Mouse (Mus musculus) myocyte (in vitro differentiated cells): Measurements from ENCODE around the gene Tnpo2. TPM values are rescaled to one million over a fixed set of nuclear protein-coding genes. Genes with fewer than 3 reads are reported as not detected.

Source experiments
- H3K27me3 ChIP-seq: one replicate; pipeline ENCODE4 v1.6.1; 2011; ENCODE audit not compliant: control insufficient read depth, insufficient read depth, insufficient read length
- H3K36me3 ChIP-seq: one replicate; pipeline ENCODE4 v1.6.1; 2011; ENCODE audit not compliant: control insufficient read depth, insufficient read depth
- H3K4me2 ChIP-seq: one replicate; pipeline ENCODE4 v1.6.1; 2011; ENCODE audit warnings: low read depth, control low read depth
- H3K4me3 ChIP-seq: one replicate; pipeline ENCODE4 v1.5.1; 2011; ENCODE audit warnings: mild to moderate bottlenecking, control low read depth, moderate library complexity
- H3K79me2 ChIP-seq: one replicate; pipeline ENCODE4 v1.6.1; 2011; ENCODE audit not compliant: control insufficient read depth, insufficient read depth
- H3ac ChIP-seq: one replicate; pipeline ENCODE4 v1.6.1; 2011; ENCODE audit not compliant: control insufficient read depth, insufficient read length
- CEBPB ChIP-seq: IDR thresholded peaks from 2 replicates; pipeline ENCODE4 v1.6.1; 2011; ENCODE audit warnings: mild to moderate bottlenecking, moderate library complexity; ENCODE audit not compliant: poor library complexity, insufficient read depth, severe bottlenecking
- E2F4 ChIP-seq: IDR thresholded peaks from one replicate; pipeline ENCODE4 v1.6.1; 2011; ENCODE audit warnings: mild to moderate bottlenecking, control low read depth, moderate library complexity; ENCODE audit not compliant: insufficient read depth
- MAX ChIP-seq: IDR thresholded peaks from one replicate; pipeline ENCODE4 v1.6.1; 2011; ENCODE audit warnings: low read depth, mild to moderate bottlenecking, control low read depth
- MYOD1 ChIP-seq, 3 experiments: IDR thresholded peaks; one replicate each; pipeline ENCODE4 v1.6.1; 2011; ENCODE audit warnings: control low read depth in 2 of 3, low read depth in 2 of 3, mild to moderate bottlenecking in 2 of 3, moderate library complexity in 1 of 3; ENCODE audit not compliant: insufficient read length in 2 of 3, control insufficient read depth in 1 of 3
- MYOG ChIP-seq, 3 experiments: IDR thresholded peaks; one replicate each; pipeline ENCODE4 v1.6.1; 2011; ENCODE audit warnings: control low read depth in 2 of 3, low read depth in 2 of 3, mild to moderate bottlenecking in 2 of 3; ENCODE audit not compliant: insufficient read length in 2 of 3, control insufficient read depth in 1 of 3, insufficient read depth in 1 of 3
- POLR2A ChIP-seq: IDR thresholded peaks from one replicate; pipeline ENCODE4 v1.6.1; 2011; ENCODE audit warnings: low read depth, mild to moderate bottlenecking, control low read depth, moderate library complexity; ENCODE audit not compliant: insufficient read length
- POLR2AphosphoS2 ChIP-seq: IDR thresholded peaks from one replicate; pipeline ENCODE4 v1.6.1; 2011; ENCODE audit warnings: low read depth, control low read depth; ENCODE audit not compliant: insufficient read length
- REST ChIP-seq: IDR thresholded peaks from one replicate; pipeline ENCODE4 v1.6.1; 2011; ENCODE audit warnings: mild to moderate bottlenecking, control low read depth, moderate library complexity; ENCODE audit not compliant: insufficient read depth, insufficient read length
- SRF ChIP-seq: IDR thresholded peaks from one replicate; pipeline ENCODE4 v1.6.1; 2011; ENCODE audit warnings: low read depth; ENCODE audit not compliant: control insufficient read depth, insufficient read length
- TCF12 ChIP-seq: IDR thresholded peaks from one replicate; pipeline ENCODE4 v1.6.1; 2011; ENCODE audit warnings: mild to moderate bottlenecking, control low read depth; ENCODE audit not compliant: poor library complexity, insufficient read depth, severe bottlenecking
- TCF3 ChIP-seq: IDR thresholded peaks from one replicate; pipeline ENCODE4 v1.6.1; 2011; ENCODE audit warnings: low read depth, control low read depth; ENCODE audit not compliant: insufficient read length
- USF1 ChIP-seq: IDR thresholded peaks from one replicate; pipeline ENCODE4 v1.6.1; 2011; ENCODE audit warnings: low read depth, mild to moderate bottlenecking, control low read depth, moderate library complexity
- polyA plus RNA-seq: library from polyadenylated mRNA; unstranded; fragments of >200 nt; fragmentation: generic; extraction: Trizol; gene quantifications from one replicate; pipeline ENCODE4 v1.2.1, GENCODE M21; 2012; ENCODE audit warnings: missing spikeins

The Tnpo2 gene
- polyA plus RNA-seq, 1 experiment: 46.3 TPM

GRCm38 (mm10) chr8:85083108-85083813 lies 46.5 kb downstream of the Tnpo2 start, which contains the start of gene Man2b1:
TSS of gene Man2b1 (plus strand) at chr8:85083270.
- H3K79me2 ChIP-seq: peaks cover 9% of the 10 kb centered on the region
- peaks cover 10% of the 10 kb centered on the region for H3K36me3 ChIP-seq
- H3K4me3 ChIP-seq: peak within 1 kb of the TSS; percentile 22
- TF ChIP-seq USF1 (peak; percentile 47), SRF (no peak)
- no peaks in the 10 kb centered on the region for H3K27me3 ChIP-seq
- H3K4me2 ChIP-seq: peak within 1 kb of the TSS; percentile 92
- no peak within 1 kb of the TSS for H3ac ChIP-seq

GRCm38 (mm10) chr8:85084633-85085032 lies 47.9 kb downstream of the Tnpo2 start:
- H3K79me2 ChIP-seq: peaks cover 6% of the 10 kb centered on the region
- H3ac ChIP-seq: no peak overlapping the region

GRCm38 (mm10) chr8:85086238-85086637 lies 49.5 kb downstream of the Tnpo2 start:
- no peaks in the 10 kb centered on the region for H3K27me3 ChIP-seq
- no peak for TF ChIP-seq MAX
- no peak for TF ChIP-seq REST
- H3K79me2 ChIP-seq: no peaks in the 10 kb centered on the region
- H3K36me3 ChIP-seq: peaks cover 10% of the 10 kb centered on the region
- H3ac ChIP-seq: no peak overlapping the region
- H3K4me2 ChIP-seq: no peak overlapping the region
- no peak overlapping the region for H3K4me3 ChIP-seq

More at GRCm38 (mm10) chr8:85084633-85085032, 47.9 kb downstream of the Tnpo2 start:
- H3K4me3 ChIP-seq: no peak overlapping the region
- peaks cover 10% of the 10 kb centered on the region for H3K36me3 ChIP-seq
- TF ChIP-seq TCF12 (no peak), SRF (no peak), USF1 (no peak), E2F4 (no peak), MYOG (IDR thresholded peaks at IDR 0.05; ENCODE audit: control insufficient read depth in 1 of 3, insufficient read depth in 1 of 3, insufficient read length in 2 of 3, low read depth in 2 of 3) (no peak), REST (no peak), TCF3 (no peak), MAX (no peak)
- H3K4me2 ChIP-seq: no peak overlapping the region
- H3K27me3 ChIP-seq: no peaks in the 10 kb centered on the region

- Histone ChIP-seq H3K36me3 (peaks cover 10% of the 10 kb centered on the region), H3K79me2 (no peaks in the 10 kb centered on the region), H3K4me3 (no peak overlapping the region), H3ac (no peak overlapping the region), H3K4me2 (no peak overlapping the region), H3K27me3 (no peaks in the 10 kb centered on the region)
- no peak for TF ChIP-seq E2F4
- no peak for TF ChIP-seq POLR2AphosphoS2
- no peak for TF ChIP-seq MYOG (IDR thresholded peaks at IDR 0.05; ENCODE audit: control insufficient read depth in 1 of 3, insufficient read depth in 1 of 3, insufficient read length in 2 of 3, low read depth in 2 of 3)
- no peak for TF ChIP-seq TCF3
- no peak for TF ChIP-seq CEBPB
- TF ChIP-seq REST: no peak
- no peak for TF ChIP-seq USF1
- no peak for TF ChIP-seq SRF
- no peak for TF ChIP-seq MAX
- TF ChIP-seq TCF12: no peak
- no peak for TF ChIP-seq MYOD1 (IDR thresholded peaks at IDR 0.05; ENCODE audit: control insufficient read depth in 1 of 3, insufficient read length in 2 of 3, low read depth in 2 of 3)
- no peak for TF ChIP-seq POLR2A
Observed at GRCm38 (mm10) chr8:85088771-85089170, 52.1 kb downstream of the Tnpo2 start.

- Histone ChIP-seq H3K36me3 (peaks cover 10% of the 10 kb centered on the region), H3K79me2 (no peaks in the 10 kb centered on the region), H3K4me3 (no peak overlapping the region), H3ac (no peak overlapping the region), H3K27me3 (no peaks in the 10 kb centered on the region), H3K4me2 (no peak overlapping the region)
- TF ChIP-seq MYOG (IDR thresholded peaks at IDR 0.05; ENCODE audit: control insufficient read depth in 1 of 3, insufficient read depth in 1 of 3, insufficient read length in 2 of 3, low read depth in 2 of 3) (no peak), POLR2A (no peak), REST (no peak), USF1 (no peak)
Observed at GRCm38 (mm10) chr8:85090856-85091255, 54.1 kb downstream of the Tnpo2 start.
